Mouse (Mus musculus): ENCODE results near the gene Vwf. TPM values are rescaled to one million over a fixed set of nuclear protein-coding genes. Genes with fewer than 3 reads are reported as not detected.

Vwf gene
- polyA plus RNA-seq, 1 experiment: 3.2 TPM

- Histone ChIP-seq H3K9me3 (replicated peaks; ENCODE audit: control insufficient read depth, insufficient read depth, low read length, poor library complexity, severe bottlenecking) (no peaks in the 10 kb centered on the region), H3K27ac (ENCODE audit: insufficient read depth, low read length) (peak overlapping the region; percentile 71), H3K4me3 (ENCODE audit: low read depth, low read length) (peak overlapping the region; percentile 63), H3K36me3 (ENCODE audit: control insufficient read depth, insufficient read depth, low read length, poor library complexity, severe bottlenecking) (no peaks in the 10 kb centered on the region), H3K27me3 (ENCODE audit: control insufficient read depth, insufficient read depth, low read length, poor library complexity, severe bottlenecking) (no peaks in the 10 kb centered on the region), H3K9ac (ENCODE audit: low read depth, poor library complexity, severe bottlenecking) (no peak overlapping the region), H3K4me1 (ENCODE audit: control insufficient read depth, insufficient read depth, low read length) (peaks cover 5% of the 10 kb centered on the region)
- TF ChIP-seq POLR2A (IDR thresholded peaks at IDR 0.05; ENCODE audit: insufficient read depth, low read length) (peak; percentile 74), EP300 (IDR thresholded peaks at IDR 0.05; ENCODE audit: insufficient read depth, low read depth, low read length) (no peak), CTCF (IDR thresholded peaks at IDR 0.05; ENCODE audit: low read depth, low read length) (no peak)
Observed at GRCm38 (mm10) chr6:125584266-125584665, 37.7 kb downstream of the Vwf start.

- Histone ChIP-seq H3K4me3 (ENCODE audit: low read depth, low read length) (peak overlapping the region; percentile 1; the same call in 1 of the 2 replicates), H3K36me3 (ENCODE audit: control insufficient read depth, insufficient read depth, low read length, poor library complexity, severe bottlenecking) (no peaks in the 10 kb centered on the region), H3K9ac (ENCODE audit: low read depth, poor library complexity, severe bottlenecking) (no peak overlapping the region), H3K27me3 (ENCODE audit: control insufficient read depth, insufficient read depth, low read length, poor library complexity, severe bottlenecking) (no peaks in the 10 kb centered on the region), H3K4me1 (ENCODE audit: control insufficient read depth, insufficient read depth, low read length) (peaks cover 5% of the 10 kb centered on the region), H3K27ac (ENCODE audit: insufficient read depth, low read length) (peak overlapping the region; percentile 71), H3K9me3 (replicated peaks; ENCODE audit: control insufficient read depth, insufficient read depth, low read length, poor library complexity, severe bottlenecking) (no peaks in the 10 kb centered on the region)
- TF ChIP-seq EP300 (IDR thresholded peaks at IDR 0.05; ENCODE audit: insufficient read depth, low read depth, low read length): no peak
- no peak for TF ChIP-seq CTCF (IDR thresholded peaks at IDR 0.05; ENCODE audit: low read depth, low read length)
- no peak for TF ChIP-seq POLR2A (IDR thresholded peaks at IDR 0.05; ENCODE audit: insufficient read depth, low read length)
Observed at GRCm38 (mm10) chr6:125585579-125585978, 39.0 kb downstream of the Vwf start.

- H3K27ac ChIP-seq (ENCODE audit: insufficient read depth, low read length): 0 out of 2 replicates have a peak overlapping the region, but pooled peaks have one; percentile 71
- H3K4me3 ChIP-seq (ENCODE audit: low read depth, low read length): no peak overlapping the region; the same call in 1 of the 2 replicates
- no peak overlapping the region for H3K9ac ChIP-seq (ENCODE audit: low read depth, poor library complexity, severe bottlenecking)
- no peak for TF ChIP-seq EP300 (IDR thresholded peaks at IDR 0.05; ENCODE audit: insufficient read depth, low read depth, low read length)
- no peak for TF ChIP-seq CTCF (IDR thresholded peaks at IDR 0.05; ENCODE audit: low read depth, low read length)
- H3K27me3 ChIP-seq (ENCODE audit: control insufficient read depth, insufficient read depth, low read length, poor library complexity, severe bottlenecking): no peaks in the 10 kb centered on the region
- peaks cover 10% of the 10 kb centered on the region for H3K4me1 ChIP-seq (ENCODE audit: control insufficient read depth, insufficient read depth, low read length)
- no peaks in the 10 kb centered on the region for H3K9me3 ChIP-seq (replicated peaks; ENCODE audit: control insufficient read depth, insufficient read depth, low read length, poor library complexity, severe bottlenecking)
- no peaks in the 10 kb centered on the region for H3K36me3 ChIP-seq (ENCODE audit: control insufficient read depth, insufficient read depth, low read length, poor library complexity, severe bottlenecking)
Observed at GRCm38 (mm10) chr6:125586042-125586566, 39.5 kb downstream of the Vwf start.

GRCm38 (mm10) chr6:125588241-125588640 lies 41.7 kb downstream of the Vwf start:
- H3K9ac ChIP-seq (ENCODE audit: low read depth, poor library complexity, severe bottlenecking): no peak overlapping the region
- H3K27me3 ChIP-seq (ENCODE audit: control insufficient read depth, insufficient read depth, low read length, poor library complexity, severe bottlenecking): no peaks in the 10 kb centered on the region
- no peaks in the 10 kb centered on the region for H3K36me3 ChIP-seq (ENCODE audit: control insufficient read depth, insufficient read depth, low read length, poor library complexity, severe bottlenecking)
- H3K9me3 ChIP-seq (replicated peaks; ENCODE audit: control insufficient read depth, insufficient read depth, low read length, poor library complexity, severe bottlenecking): no peaks in the 10 kb centered on the region
- no peak overlapping the region for H3K27ac ChIP-seq (ENCODE audit: insufficient read depth, low read length)
- 0 out of 2 replicates have a peak overlapping the region, but pooled peaks have one; percentile 6 for H3K4me3 ChIP-seq (ENCODE audit: low read depth, low read length)
- H3K4me1 ChIP-seq (ENCODE audit: control insufficient read depth, insufficient read depth, low read length): peaks cover 15% of the 10 kb centered on the region
- no peak for TF ChIP-seq EP300 (IDR thresholded peaks at IDR 0.05; ENCODE audit: insufficient read depth, low read depth, low read length)
- TF ChIP-seq CTCF (IDR thresholded peaks at IDR 0.05; ENCODE audit: low read depth, low read length): peak; percentile 31

- H3K4me3 ChIP-seq (ENCODE audit: low read depth, low read length): no peak overlapping the region
- no peak overlapping the region for H3K9ac ChIP-seq (ENCODE audit: low read depth, poor library complexity, severe bottlenecking)
- H3K27me3 ChIP-seq (ENCODE audit: control insufficient read depth, insufficient read depth, low read length, poor library complexity, severe bottlenecking): no peaks in the 10 kb centered on the region
- H3K27ac ChIP-seq (ENCODE audit: insufficient read depth, low read length): no peak overlapping the region
- TF ChIP-seq POLR2A (IDR thresholded peaks at IDR 0.05; ENCODE audit: insufficient read depth, low read length): no peak
- no peak for TF ChIP-seq CTCF (IDR thresholded peaks at IDR 0.05; ENCODE audit: low read depth, low read length)
- TF ChIP-seq EP300 (IDR thresholded peaks at IDR 0.05; ENCODE audit: insufficient read depth, low read depth, low read length): no peak
- H3K9me3 ChIP-seq (replicated peaks; ENCODE audit: control insufficient read depth, insufficient read depth, low read length, poor library complexity, severe bottlenecking): no peaks in the 10 kb centered on the region
- peaks cover 21% of the 10 kb centered on the region for H3K4me1 ChIP-seq (ENCODE audit: control insufficient read depth, insufficient read depth, low read length)
- no peaks in the 10 kb centered on the region for H3K36me3 ChIP-seq (ENCODE audit: control insufficient read depth, insufficient read depth, low read length, poor library complexity, severe bottlenecking)
Observed at GRCm38 (mm10) chr6:125589075-125589474, 42.5 kb downstream of the Vwf start.

GRCm38 (mm10) chr6:125590056-125590455 lies 43.5 kb downstream of the Vwf start:
- H3K9me3 ChIP-seq (replicated peaks; ENCODE audit: control insufficient read depth, insufficient read depth, low read length, poor library complexity, severe bottlenecking): no peaks in the 10 kb centered on the region
- no peak overlapping the region for H3K9ac ChIP-seq (ENCODE audit: low read depth, poor library complexity, severe bottlenecking)
- H3K27me3 ChIP-seq (ENCODE audit: control insufficient read depth, insufficient read depth, low read length, poor library complexity, severe bottlenecking): no peaks in the 10 kb centered on the region
- peaks cover 21% of the 10 kb centered on the region for H3K4me1 ChIP-seq (ENCODE audit: control insufficient read depth, insufficient read depth, low read length)
- H3K4me3 ChIP-seq (ENCODE audit: low read depth, low read length): no peak overlapping the region
- TF ChIP-seq EP300 (IDR thresholded peaks at IDR 0.05; ENCODE audit: insufficient read depth, low read depth, low read length) (no peak), CTCF (IDR thresholded peaks at IDR 0.05; ENCODE audit: low read depth, low read length) (no peak)
- H3K36me3 ChIP-seq (ENCODE audit: control insufficient read depth, insufficient read depth, low read length, poor library complexity, severe bottlenecking): no peaks in the 10 kb centered on the region
- no peak overlapping the region for H3K27ac ChIP-seq (ENCODE audit: insufficient read depth, low read length)

Data from ES-Bruce4 (cell line).